Mouse (Mus musculus) spleen, postnatal 4 days (tissue): ENCODE results near the gene Ryk.

Experiments used
- DNase-seq, 2 experiments: peaks; one replicate each; pipeline ENCODE4 v3.0.0; 2022; ENCODE audit warnings: low spot score in 2 of 2

Ryk gene

DNA sequence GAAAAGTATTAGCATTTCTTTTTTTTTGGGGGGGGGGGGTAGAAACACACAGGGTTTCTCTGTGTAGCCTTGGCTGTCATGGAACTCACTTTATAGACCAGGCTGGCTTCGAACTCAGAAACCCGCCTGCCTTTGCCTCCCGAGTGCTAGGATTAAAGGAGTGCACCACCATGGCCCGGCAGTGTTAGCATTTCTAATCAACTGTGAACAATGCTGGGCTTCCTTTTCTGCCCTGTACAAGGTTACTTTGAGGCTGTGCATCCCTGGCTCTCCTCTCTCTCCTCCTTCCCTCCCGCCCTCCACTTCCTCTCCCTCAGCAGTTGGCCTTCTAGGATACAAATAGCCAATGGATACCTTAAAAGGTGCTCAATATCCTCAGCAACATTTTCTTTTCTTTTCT is 114.0 kb downstream of the Ryk start:
- DNase-seq = no peak

DNA sequence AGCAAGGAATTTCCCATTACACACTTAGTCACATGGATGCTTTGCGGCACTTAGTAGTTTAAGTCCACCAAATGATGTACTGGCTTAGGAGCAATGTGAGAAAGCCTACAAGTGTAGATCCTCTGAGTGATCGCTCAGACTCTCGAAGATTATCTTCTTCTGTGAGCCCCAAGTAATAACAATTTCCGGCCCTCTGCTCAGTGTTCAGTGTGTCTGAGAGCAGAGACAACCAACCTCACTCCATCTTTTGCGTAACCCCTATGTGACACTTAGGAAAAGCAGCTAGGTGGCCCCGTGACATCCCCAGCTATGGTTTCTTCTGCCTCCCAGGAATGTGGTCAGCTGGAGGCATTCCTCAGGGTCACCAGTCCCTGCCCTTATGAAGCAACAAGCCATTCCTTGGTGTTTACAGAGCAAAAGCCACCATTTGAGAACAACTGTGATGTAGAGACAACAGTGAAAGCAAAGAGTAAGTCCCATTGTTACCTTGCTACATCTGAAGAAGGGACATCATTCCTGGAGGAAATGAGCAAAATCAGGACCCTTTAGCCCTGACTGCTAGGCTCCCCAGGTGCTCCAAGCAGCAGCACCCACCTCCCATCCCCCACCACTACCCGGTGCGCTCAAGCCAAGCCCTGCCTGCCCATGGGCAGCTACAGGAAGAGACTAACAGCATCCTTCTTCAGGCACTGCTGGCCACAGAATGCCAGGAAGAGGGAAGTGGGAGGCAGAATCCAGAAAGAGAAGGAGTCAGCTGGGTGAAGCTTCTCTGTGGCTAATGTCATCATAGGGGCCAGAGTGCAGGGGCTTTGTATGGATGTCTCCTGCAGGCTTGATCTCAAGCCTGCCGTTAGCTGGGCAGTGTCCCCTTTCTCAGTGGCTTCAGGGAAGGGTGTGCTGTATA is 116.6 kb downstream of the Ryk start:
- DNase-seq = no peak

DNA sequence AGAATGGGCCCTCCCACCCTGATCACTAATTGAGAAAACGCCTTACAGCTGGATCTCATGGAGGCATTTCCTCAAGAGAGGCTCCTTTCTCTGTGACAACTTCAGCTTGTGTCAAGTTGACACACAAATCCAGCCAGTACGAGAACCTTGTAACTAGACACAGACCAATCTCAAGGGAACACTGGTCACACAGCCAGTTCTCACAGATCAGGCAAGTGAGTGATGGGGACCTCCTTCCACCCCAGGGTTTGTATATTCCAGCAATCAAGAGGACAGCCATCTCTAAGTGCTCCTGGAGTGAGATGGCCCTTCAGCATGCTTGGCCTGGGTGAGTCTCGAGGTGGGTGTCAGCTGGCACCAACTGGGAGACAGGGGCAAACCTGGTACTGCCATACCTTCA is 121.1 kb downstream of the Ryk start:
- DNase-seq = no peak
